Mouse (Mus musculus): ENCODE data around the gene Cfap73. TPM values are rescaled to one million over a fixed set of nuclear protein-coding genes. Genes with fewer than 3 reads are reported as not detected.

Gene Cfap73
- polyA plus RNA-seq, 1 experiment from 2014 or later, result not detected

- no peaks in the 10 kb centered on the region for H3K4me1 ChIP-seq (replicated peaks; ENCODE audit: control insufficient read depth, insufficient read depth, low read length)
- no peak for DNase-seq (ENCODE audit: low spot score)
Observed at GRCm38 (mm10) chr5:120622198-120622851, 11.7 kb downstream of the Cfap73 start.

GRCm38 (mm10) chr5:120621846-120622197, 12.2 kb downstream of the Cfap73 start:
- DNase-seq (ENCODE audit: low spot score) (no peak), ATAC-seq (replicated peaks; ENCODE audit: low FRiP score) (no peak)
- Histone ChIP-seq H3K4me3 (ENCODE audit: low read depth, low read length) (no peak overlapping the region), H3K4me1 (replicated peaks; ENCODE audit: control insufficient read depth, insufficient read depth, low read length) (no peaks in the 10 kb centered on the region), H3K27me3 (replicated peaks; ENCODE audit: control insufficient read depth, insufficient read depth, low read length) (no peaks in the 10 kb centered on the region), H3K9ac (ENCODE audit: low read depth, low read length) (no peak overlapping the region), H3K27ac (ENCODE audit: low read depth, low read length) (no peak overlapping the region), H3K9me3 (ENCODE audit: control insufficient read depth, low read length) (no peaks in the 10 kb centered on the region), H3K4me2 (no peak overlapping the region), H3K36me3 (ENCODE audit: control insufficient read depth, insufficient read depth, low read length) (peaks cover 66% of the 10 kb centered on the region)
- WGBS, result 92% methylated on average over 10 of the region's 10 CpGs

More at GRCm38 (mm10) chr5:120622198-120622851, 11.7 kb downstream of the Cfap73 start:
- no peaks in the 10 kb centered on the region for H3K9me3 ChIP-seq (ENCODE audit: control insufficient read depth, low read length)
- no peak overlapping the region for H3K9ac ChIP-seq (ENCODE audit: low read depth, low read length)
- no peak overlapping the region for H3K4me3 ChIP-seq (ENCODE audit: low read depth, low read length)
- ATAC-seq (replicated peaks; ENCODE audit: low FRiP score), result no peak
- WGBS, result 81% methylated on average over 5 of the region's 5 CpGs
- no peaks in the 10 kb centered on the region for H3K27me3 ChIP-seq (replicated peaks; ENCODE audit: control insufficient read depth, insufficient read depth, low read length)
- H3K36me3 ChIP-seq (ENCODE audit: control insufficient read depth, insufficient read depth, low read length), result peaks cover 67% of the 10 kb centered on the region
- H3K27ac ChIP-seq (ENCODE audit: low read depth, low read length), result no peak overlapping the region
- no peak overlapping the region for H3K4me2 ChIP-seq

GRCm38 (mm10) chr5:120621078-120621765, 12.8 kb downstream of the Cfap73 start:
- Histone ChIP-seq H3K4me3 (ENCODE audit: low read depth, low read length) (no peak overlapping the region), H3K36me3 (ENCODE audit: control insufficient read depth, insufficient read depth, low read length) (peaks cover 66% of the 10 kb centered on the region), H3K4me2 (no peak overlapping the region), H3K4me1 (replicated peaks; ENCODE audit: control insufficient read depth, insufficient read depth, low read length) (no peaks in the 10 kb centered on the region), H3K27me3 (replicated peaks; ENCODE audit: control insufficient read depth, insufficient read depth, low read length) (no peaks in the 10 kb centered on the region), H3K27ac (ENCODE audit: low read depth, low read length) (no peak overlapping the region), H3K9ac (ENCODE audit: low read depth, low read length) (no peak overlapping the region), H3K9me3 (ENCODE audit: control insufficient read depth, low read length) (no peaks in the 10 kb centered on the region)
- DNase-seq (ENCODE audit: low spot score) (no peak), ATAC-seq (replicated peaks; ENCODE audit: low FRiP score) (no peak)
- WGBS, result 87% methylated on average over 23 of the region's 23 CpGs

- no peak overlapping the region for H3K9ac ChIP-seq (ENCODE audit: low read depth, low read length)
- peak; percentile 81 for DNase-seq (ENCODE audit: low spot score)
- H3K9me3 ChIP-seq (ENCODE audit: control insufficient read depth, low read length), result peaks cover 4% of the 10 kb centered on the region; the same call in 1 of the 2 replicates
- no peak overlapping the region for H3K4me3 ChIP-seq (ENCODE audit: low read depth, low read length)
- 66% methylated on average over 18 of the region's 18 CpGs for WGBS
- ATAC-seq (replicated peaks; ENCODE audit: low FRiP score), result peak; percentile 46
- H3K27ac ChIP-seq (ENCODE audit: low read depth, low read length), result no peak overlapping the region
- H3K4me2 ChIP-seq, result no peak overlapping the region
- H3K27me3 ChIP-seq (replicated peaks; ENCODE audit: control insufficient read depth, insufficient read depth, low read length), result no peaks in the 10 kb centered on the region
- H3K36me3 ChIP-seq (ENCODE audit: control insufficient read depth, insufficient read depth, low read length), result peaks cover 65% of the 10 kb centered on the region
- H3K4me1 ChIP-seq (replicated peaks; ENCODE audit: control insufficient read depth, insufficient read depth, low read length), result no peaks in the 10 kb centered on the region
Observed at GRCm38 (mm10) chr5:120620375-120621077, 13.5 kb downstream of the Cfap73 start.

GRCm38 (mm10) chr5:120619201-120619600, 14.8 kb downstream of the Cfap73 start:
- Histone ChIP-seq H3K9ac (ENCODE audit: low read depth, low read length) (no peak overlapping the region), H3K27ac (ENCODE audit: low read depth, low read length) (no peak overlapping the region), H3K4me2 (no peak overlapping the region), H3K9me3 (ENCODE audit: control insufficient read depth, low read length) (peaks cover 4% of the 10 kb centered on the region; the same call in 1 of the 2 replicates), H3K4me1 (replicated peaks; ENCODE audit: control insufficient read depth, insufficient read depth, low read length) (no peaks in the 10 kb centered on the region), H3K4me3 (ENCODE audit: low read depth, low read length) (no peak overlapping the region), H3K27me3 (replicated peaks; ENCODE audit: control insufficient read depth, insufficient read depth, low read length) (no peaks in the 10 kb centered on the region), H3K36me3 (ENCODE audit: control insufficient read depth, insufficient read depth, low read length) (peaks cover 63% of the 10 kb centered on the region)
- DNase-seq (ENCODE audit: low spot score), result no peak
- ATAC-seq (replicated peaks; ENCODE audit: low FRiP score), result no peak
- WGBS, result 25% methylated on average over 5 of the region's 5 CpGs

GRCm38 (mm10) chr5:120618778-120619177, 15.3 kb downstream of the Cfap73 start:
- DNase-seq (ENCODE audit: low spot score), result no peak
- Histone ChIP-seq H3K27me3 (replicated peaks; ENCODE audit: control insufficient read depth, insufficient read depth, low read length) (no peaks in the 10 kb centered on the region), H3K4me2 (no peak overlapping the region), H3K4me1 (replicated peaks; ENCODE audit: control insufficient read depth, insufficient read depth, low read length) (peaks cover 4% of the 10 kb centered on the region), H3K27ac (ENCODE audit: low read depth, low read length) (no peak overlapping the region), H3K4me3 (ENCODE audit: low read depth, low read length) (no peak overlapping the region), H3K36me3 (ENCODE audit: control insufficient read depth, insufficient read depth, low read length) (peaks cover 60% of the 10 kb centered on the region), H3K9me3 (ENCODE audit: control insufficient read depth, low read length) (peaks cover 4% of the 10 kb centered on the region; the same call in 1 of the 2 replicates), H3K9ac (ENCODE audit: low read depth, low read length) (no peak overlapping the region)
- ATAC-seq (replicated peaks; ENCODE audit: low FRiP score), result no peak
- 88% methylated on average over 12 of the region's 12 CpGs for WGBS

GRCm38 (mm10) chr5:120615903-120616302, 18.1 kb downstream of the Cfap73 start:
- peaks cover 47% of the 10 kb centered on the region for H3K36me3 ChIP-seq (ENCODE audit: control insufficient read depth, insufficient read depth, low read length)
- no peak overlapping the region for H3K9ac ChIP-seq (ENCODE audit: low read depth, low read length)
- no peak for ATAC-seq (replicated peaks; ENCODE audit: low FRiP score)
- H3K4me2 ChIP-seq, result no peak overlapping the region
- DNase-seq (ENCODE audit: low spot score), result no peak
- no peaks in the 10 kb centered on the region for H3K27me3 ChIP-seq (replicated peaks; ENCODE audit: control insufficient read depth, insufficient read depth, low read length)
- peaks cover 4% of the 10 kb centered on the region; the same call in 1 of the 2 replicates for H3K9me3 ChIP-seq (ENCODE audit: control insufficient read depth, low read length)
- no peak overlapping the region for H3K4me3 ChIP-seq (ENCODE audit: low read depth, low read length)
- peaks cover 10% of the 10 kb centered on the region for H3K4me1 ChIP-seq (replicated peaks; ENCODE audit: control insufficient read depth, insufficient read depth, low read length)
- WGBS, result 96% methylated on average over 4 of the region's 4 CpGs
- H3K27ac ChIP-seq (ENCODE audit: low read depth, low read length), result no peak overlapping the region

GRCm38 (mm10) chr5:120612822-120613604, 21.0 kb downstream of the Cfap73 start:
- Histone ChIP-seq H3K4me1 (replicated peaks; ENCODE audit: control insufficient read depth, insufficient read depth, low read length) (peaks cover 10% of the 10 kb centered on the region), H3K36me3 (ENCODE audit: control insufficient read depth, insufficient read depth, low read length) (peaks cover 28% of the 10 kb centered on the region; the same call in 1 of the 2 replicates), H3K4me2 (peak overlapping the region; percentile 86), H3K9me3 (ENCODE audit: control insufficient read depth, low read length) (peaks cover 4% of the 10 kb centered on the region; the same call in 1 of the 2 replicates), H3K27ac (ENCODE audit: low read depth, low read length) (peak overlapping the region; percentile 10; the same call in 1 of the 2 replicates), H3K4me3 (ENCODE audit: low read depth, low read length) (peak overlapping the region; percentile 82), H3K9ac (ENCODE audit: low read depth, low read length) (peak overlapping the region; percentile 79), H3K27me3 (replicated peaks; ENCODE audit: control insufficient read depth, insufficient read depth, low read length) (no peaks in the 10 kb centered on the region)
- peak; percentile 99 for DNase-seq (ENCODE audit: low spot score)
- peak; percentile 89 for ATAC-seq (replicated peaks; ENCODE audit: low FRiP score)
- under 1% methylated on average over 69 of the region's 69 CpGs for WGBS
